13 mouse cellular contexts compared by ENCODE assay signal in the genomic region with DNA sequence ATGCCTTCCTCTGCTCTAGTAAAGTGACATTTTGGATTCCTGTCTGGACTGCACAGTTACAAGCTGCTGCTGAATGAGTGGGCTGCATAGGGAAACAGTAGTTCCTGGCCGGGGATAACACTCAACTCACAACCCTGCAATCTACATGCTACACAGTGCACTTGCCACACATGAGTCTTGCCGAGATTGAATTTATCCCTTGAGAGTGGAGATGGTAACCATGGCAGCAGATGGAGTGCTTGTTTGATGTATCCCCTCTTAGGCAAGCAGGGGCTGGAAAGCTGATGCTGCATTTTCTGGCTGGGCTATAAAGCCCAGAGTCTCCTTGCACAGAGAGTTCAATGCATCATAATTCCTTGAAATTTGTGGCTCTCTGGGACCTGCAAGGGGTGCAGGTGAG.
A peak's percentile ranks its signal among the peaks of the same experiment; 100 is the strongest.
DNase-seq lines count a peak whose midpoint lies in the region; ATAC-seq and TF ChIP-seq lines count a peak whose summit lies in the region.
"Had no signal": no experiment of that assay in that cellular context is flagged by ENCODE, and none has a peak within 500 bp of the region (broad histone marks: within the 10 kb centered on the region; RNA-seq: fewer than 3 reads in every experiment).

No protein-coding gene starts in this region.

- intact Hi-C loops in gastrocnemius, adult 2 months (cut with DNase I), result no loop called here

- peak; percentile 97 for ATAC-seq in forebrain, embryonic 16.5 days
- no peak for ATAC-seq in limb, embryonic 14.5 days (ENCODE audit: low FRiP score, low read depth)
- ATAC-seq: intestine, postnatal 0 days; liver, embryonic 12.5 days had no signal

- H3K4me2 ChIP-seq in forebrain, embryonic 16.5 days (ENCODE audit: low read length), result no peak overlapping the region
- no peak overlapping the region for H3K4me2 ChIP-seq in limb, embryonic 14.5 days (replicated peaks; ENCODE audit: low read depth, low read length, severe bottlenecking)
- H3K4me2 ChIP-seq: heart, embryonic 12.5 days; liver, embryonic 12.5 days had no signal

- no peaks in the 10 kb centered on the region for H3K36me3 ChIP-seq in forebrain, embryonic 16.5 days (ENCODE audit: control insufficient read depth, insufficient read depth)
- H3K36me3 ChIP-seq in limb, embryonic 14.5 days (ENCODE audit: control insufficient read depth, insufficient read depth, low read length), result no peaks in the 10 kb centered on the region
- H3K36me3 ChIP-seq: heart, embryonic 12.5 days; liver, embryonic 12.5 days had no signal

- H3K9ac ChIP-seq in forebrain, embryonic 16.5 days (replicated peaks; ENCODE audit: low read depth, low read length), result no peak overlapping the region
- no peak overlapping the region for H3K9ac ChIP-seq in limb, embryonic 14.5 days (ENCODE audit: low read depth, low read length, severe bottlenecking)
- H3K9ac ChIP-seq: heart, embryonic 12.5 days; liver, embryonic 12.5 days had no signal

- no peak overlapping the region for H3K27ac ChIP-seq in forebrain, embryonic 16.5 days (ENCODE audit: low read length)
- no peak overlapping the region for H3K27ac ChIP-seq in limb, embryonic 14.5 days (replicated peaks; ENCODE audit: low read depth, low read length)
- H3K27ac ChIP-seq in gastrocnemius, adult 2 months, result no peak overlapping the region
- H3K27ac ChIP-seq: liver, embryonic 12.5 days; macrophage had no signal

- peak; percentile 26 for DNase-seq in layer of hippocampus, adult 9-11 months
- no peak for DNase-seq in layer of hippocampus, postnatal 25 days (ENCODE audit: extremely low spot score in 1 of 2, low spot score in 1 of 2)
- DNase-seq in limb, embryonic 14.5 days (ENCODE audit: low spot score), result peak; percentile 9
- peak; percentile 36 for DNase-seq in retina, embryonic 14.5 days (ENCODE audit: low spot score)
- no peak for DNase-seq in thymus, postnatal 14 days
- no peak for DNase-seq in natural killer cell, adult 2 months (ENCODE audit: low spot score in 2 of 2)
- no peak for DNase-seq in gastrocnemius, adult 2 months
- DNase-seq: adrenal gland, postnatal 25 days had no signal

- H3K9me3 ChIP-seq in forebrain, embryonic 16.5 days (ENCODE audit: control insufficient read depth, low read length), result no peaks in the 10 kb centered on the region
- H3K9me3 ChIP-seq in limb, embryonic 14.5 days (ENCODE audit: control insufficient read depth, low read length), result no peaks in the 10 kb centered on the region
- H3K9me3 ChIP-seq: heart, embryonic 12.5 days; liver, embryonic 12.5 days had no signal

- H3K4me1 ChIP-seq in forebrain, embryonic 16.5 days (replicated peaks; ENCODE audit: control insufficient read depth, insufficient read depth, low read length), result peaks cover 11% of the 10 kb centered on the region
- H3K4me1 ChIP-seq in limb, embryonic 14.5 days (ENCODE audit: control insufficient read depth, insufficient read depth, low read length), result peaks cover 12% of the 10 kb centered on the region
- H3K4me1 ChIP-seq: liver, embryonic 12.5 days had no signal

- no peaks in the 10 kb centered on the region for H3K27me3 ChIP-seq in forebrain, embryonic 16.5 days (replicated peaks; ENCODE audit: control insufficient read depth, insufficient read depth, low read length)
- H3K27me3 ChIP-seq in limb, embryonic 14.5 days (ENCODE audit: control insufficient read depth, insufficient read depth, low read length), result no peaks in the 10 kb centered on the region
- H3K27me3 ChIP-seq: heart, embryonic 12.5 days; liver, embryonic 12.5 days had no signal

- WGBS in forebrain, embryonic 16.5 days, result 33% methylated on average over 2 of the region's 2 CpGs
- 38% methylated on average over 2 of the region's 2 CpGs for WGBS in limb, embryonic 14.5 days

- no peak overlapping the region for H3K4me3 ChIP-seq in forebrain, embryonic 16.5 days (replicated peaks; ENCODE audit: low read length)
- no peak overlapping the region for H3K4me3 ChIP-seq in limb, embryonic 14.5 days (replicated peaks; ENCODE audit: low read length)
- no peak overlapping the region for H3K4me3 ChIP-seq in gastrocnemius, adult 2 months
- H3K4me3 ChIP-seq: heart, embryonic 12.5 days; liver, embryonic 12.5 days had no signal

- TF ChIP-seq POLR2A in limb, embryonic 14.5 days (IDR thresholded peaks at IDR 0.05; ENCODE audit: borderline replicate concordance, extremely low read depth, insufficient read depth, insufficient read length), result no peak

- no peak for TF ChIP-seq CTCF in gastrocnemius, adult 2 months (IDR thresholded peaks at IDR 0.05)

Comparison
In these comparisons a context has a peak if more than half of its experiments do, and no peak if none do; other contexts are left out.
1. DNase-seq: peak in layer of hippocampus, adult 9-11 months (single experiment), limb, embryonic 14.5 days (single experiment) and retina, embryonic 14.5 days (single experiment); none in layer of hippocampus, postnatal 25 days (0 of 2), thymus, postnatal 14 days (single experiment), natural killer cell, adult 2 months (0 of 2) and gastrocnemius, adult 2 months (single experiment).